Mouse (Mus musculus) liver, embryonic 16.5 days (tissue): ENCODE data around the gene Ddx25. TPM values are rescaled to one million over a fixed set of nuclear protein-coding genes. Genes with fewer than 3 reads are reported as not detected.

Source experiments
- ATAC-seq: fragments of 200-750 bp; cut with Nextera tagmentation; 2 replicates; pipeline ENCODE4 v1.8.0; 2017; ENCODE audit warnings: low read depth, mild to moderate bottlenecking, moderate number of reproducible peaks, moderate library complexity
- H3K27ac ChIP-seq: fragments of 300-500 bp; sonication (generic); 2 replicates; pipeline ENCODE4 v1.5.1; 2014; ENCODE audit warnings: mild to moderate bottlenecking, low read length
- H3K27me3 ChIP-seq: fragments of 300-500 bp; sonication (generic); 2 replicates; pipeline ENCODE4 v1.6.1; 2014; ENCODE audit warnings: low read depth, low read length, mixed read lengths; ENCODE audit not compliant: control insufficient read depth, insufficient read depth
- H3K36me3 ChIP-seq: fragments of 300-500 bp; sonication (generic); 2 replicates; pipeline ENCODE4 v1.6.1; 2014; ENCODE audit warnings: mild to moderate bottlenecking; ENCODE audit not compliant: control insufficient read depth, insufficient read depth
- H3K4me1 ChIP-seq: fragments of 300-500 bp; sonication (generic); 2 replicates; pipeline ENCODE4 v1.6.1; 2014; ENCODE audit warnings: low read depth, low read length, mixed read lengths; ENCODE audit not compliant: control insufficient read depth
- H3K4me2 ChIP-seq: fragments of 300-500 bp; sonication (generic); 2 replicates; pipeline ENCODE4 v1.6.1; 2014; ENCODE audit warnings: low read depth, low read length, mixed read lengths
- H3K4me3 ChIP-seq: fragments of 300-500 bp; sonication (generic); 2 replicates; pipeline ENCODE4 v1.5.1; 2014; ENCODE audit warnings: low read depth, mild to moderate bottlenecking, low read length
- H3K9ac ChIP-seq: fragments of 300-500 bp; sonication (generic); 2 replicates; pipeline ENCODE4 v1.6.1; 2014; ENCODE audit warnings: low read depth, low read length
- H3K9me3 ChIP-seq: fragments of 300-500 bp; sonication (generic); replicated peaks from 2 replicates; pipeline ENCODE4 v1.6.1; 2016; ENCODE audit warnings: low read length; ENCODE audit not compliant: control insufficient read depth
- WGBS: fragments of 180-500 bp; shearing (Covaris S2); extraction: QIAGEN DNeasy Blood & Tissue Kit; methylation state at CpG from one replicate; pipeline ENCODE4 v1.1.7; 2014; ENCODE audit not compliant: insufficient replicate concordance; 5-methylcytosine and 5-hydroxymethylcytosine counted together
- polyA plus RNA-seq: library from polyadenylated mRNA; unstranded; fragments of >200 nt; fragmentation: Nextera tagmentation; extraction: Ambion mirVana; gene quantifications from 2 replicates; pipeline ENCODE4 v1.2.1, GENCODE M21; 2015

Ddx25 gene
- polyA plus RNA-seq, 1 experiment from 2014 or later = 0.14 TPM

DNA sequence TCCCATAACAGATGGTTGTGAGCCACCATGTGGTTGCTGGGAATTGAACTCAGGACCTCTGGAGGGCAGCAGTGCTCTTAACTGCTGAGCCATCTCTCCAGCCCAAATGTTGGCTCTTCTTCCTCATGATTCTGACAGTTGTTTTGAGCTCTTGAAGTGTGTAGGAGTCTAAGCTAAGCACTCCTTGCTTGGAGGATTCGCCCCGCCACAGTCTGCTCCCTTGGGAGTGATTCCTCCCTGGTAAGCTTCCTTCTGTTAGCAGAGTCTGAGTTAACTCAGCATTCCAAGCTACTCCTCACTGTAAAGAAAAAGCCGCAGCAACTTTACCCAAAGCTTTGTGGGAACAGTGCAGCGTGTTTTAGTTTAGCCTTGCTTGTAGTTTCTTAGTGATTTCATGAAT, 69.8 kb downstream of the Ddx25 start:
- no peaks in the 10 kb centered on the region for H3K36me3 ChIP-seq
- H3K4me1 ChIP-seq = no peaks in the 10 kb centered on the region
- no peak overlapping the region for H3K27ac ChIP-seq
- no peak overlapping the region for H3K4me2 ChIP-seq
- no peak overlapping the region for H3K4me3 ChIP-seq
- no peak for ATAC-seq
- no peaks in the 10 kb centered on the region for H3K9me3 ChIP-seq
- H3K9ac ChIP-seq = no peak overlapping the region
- 64% methylated on average over 4 of the region's 4 CpGs for WGBS
- no peaks in the 10 kb centered on the region for H3K27me3 ChIP-seq

Other genes with a start within 250 kb of the Ddx25 start
- gene Cdon, start 137.4 kb downstream of the Ddx25 start, polyA plus RNA-seq = 0.30 and 0.42 TPM in 2 replicates
- not detected in 2 replicates for gene Gm1113, start 40.3 kb downstream of the Ddx25 start, polyA plus RNA-seq
- gene Pus3, start 67 bp upstream of the Ddx25 start, polyA plus RNA-seq = 5.2 and 5.8 TPM in 2 replicates
- 0.05 and 0.09 TPM in 2 replicates for gene Pate2, start 11.8 kb upstream of the Ddx25 start, polyA plus RNA-seq
- 9.0 and 9.4 TPM in 2 replicates for gene Hyls1, start 11.9 kb upstream of the Ddx25 start, polyA plus RNA-seq
- gene Pate4, start 53.4 kb upstream of the Ddx25 start, polyA plus RNA-seq = not detected in 2 replicates
- gene Pate3, start 89.7 kb upstream of the Ddx25 start, polyA plus RNA-seq = not detected in 2 replicates
- not detected in 2 replicates for gene Pate1, start 128.9 kb upstream of the Ddx25 start, polyA plus RNA-seq
- not detected in 2 replicates for gene Gm17677, start 182.5 kb upstream of the Ddx25 start, polyA plus RNA-seq
- gene Gm17727, start 219.6 kb upstream of the Ddx25 start, polyA plus RNA-seq = not detected in 2 replicates
- not detected in 2 replicates for gene Gm27235, start 231.6 kb upstream of the Ddx25 start, polyA plus RNA-seq
- not detected in 2 replicates for gene D730048I06Rik, start 231.6 kb upstream of the Ddx25 start, polyA plus RNA-seq